Mouse (Mus musculus) cerebellum, adult 11-12 months (tissue): ENCODE results near the gene Ulk4.

Source experiments
- DNase-seq: peaks from one replicate; pipeline ENCODE4 v3.0.0; 2022

Gene Ulk4

GRCm38 (mm10) chr9:121277118-121278060 lies at the start of gene Ulk4:
Gene Ulk4, minus strand, starts transcription at chr9:121277197.
- DNase-seq, result peak; percentile 91

DNA sequence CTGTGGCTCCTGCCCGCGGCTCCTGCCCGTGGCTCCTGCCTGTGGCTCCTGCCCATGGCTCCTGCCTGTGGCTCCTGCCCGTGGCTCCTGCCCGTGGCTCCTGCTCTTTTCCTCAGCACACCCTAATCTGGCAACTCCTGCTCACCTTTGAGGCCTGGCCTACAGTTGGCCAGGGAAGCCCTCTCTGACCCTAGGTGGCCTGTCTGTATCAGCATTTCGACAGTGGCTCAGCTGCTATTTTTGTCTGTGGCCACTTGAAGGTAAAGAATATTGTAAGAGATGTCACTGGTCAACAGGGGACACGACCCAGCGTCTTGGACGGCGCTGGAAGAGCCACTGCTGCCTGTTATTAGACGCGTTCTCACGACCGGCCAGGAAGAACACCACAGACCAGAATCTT lies 45.0 kb upstream of the Ulk4 start:
- DNase-seq, result no peak

- no peak for DNase-seq
Observed at GRCm38 (mm10) chr9:121321118-121321517, 44.1 kb upstream of the Ulk4 start.

DNA sequence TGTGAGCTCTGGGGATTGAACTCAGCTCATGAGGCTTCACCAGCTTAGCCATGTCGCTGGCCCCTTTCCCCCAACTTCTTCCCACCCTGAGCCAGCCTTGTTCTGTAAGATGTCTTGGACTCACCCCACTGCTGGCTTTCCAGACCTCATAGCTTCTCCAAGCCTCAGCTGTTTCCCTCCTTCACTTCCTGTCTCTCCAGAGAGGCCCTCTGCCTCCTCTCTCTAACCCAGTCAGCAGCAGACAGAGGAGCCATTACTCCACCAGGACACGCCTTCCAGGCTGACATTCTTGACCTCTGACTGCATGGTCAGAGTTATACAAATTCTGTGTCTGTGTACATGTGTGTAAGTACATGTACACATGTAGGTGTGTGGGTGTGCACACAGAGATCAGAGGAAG lies 43.4 kb upstream of the Ulk4 start:
- no peak for DNase-seq

DNA sequence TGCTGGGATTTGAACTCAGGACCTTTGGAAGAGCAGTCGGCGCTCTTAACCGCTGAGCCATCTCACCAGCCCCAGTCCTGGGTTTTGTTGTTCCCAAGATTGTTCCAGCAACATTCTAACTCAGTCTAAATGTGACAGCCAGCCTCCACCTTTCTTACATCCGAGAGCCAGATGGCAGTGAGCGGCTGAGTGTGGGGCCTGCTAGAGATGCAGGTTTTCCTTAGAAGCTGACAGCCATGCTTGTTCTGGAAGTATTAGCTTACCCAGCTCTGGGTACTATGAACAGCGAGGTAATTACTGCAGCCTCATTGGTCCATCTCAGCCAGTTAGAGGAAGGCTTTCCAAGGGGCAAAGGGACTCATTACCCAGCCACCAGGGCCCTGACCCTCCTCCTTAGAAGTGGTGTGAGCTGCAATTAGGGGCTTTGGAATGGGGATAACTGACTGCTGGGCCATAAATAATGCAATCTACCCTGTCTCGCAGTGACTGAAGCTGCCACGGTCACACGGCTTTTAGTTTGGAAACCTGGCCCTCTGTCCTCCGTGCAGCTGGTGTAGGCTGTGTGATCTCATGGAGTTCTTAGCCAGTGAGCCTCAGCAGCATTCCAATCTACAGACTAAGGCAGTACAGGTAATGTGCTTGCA lies 42.4 kb upstream of the Ulk4 start:
- DNase-seq, result no peak

DNA sequence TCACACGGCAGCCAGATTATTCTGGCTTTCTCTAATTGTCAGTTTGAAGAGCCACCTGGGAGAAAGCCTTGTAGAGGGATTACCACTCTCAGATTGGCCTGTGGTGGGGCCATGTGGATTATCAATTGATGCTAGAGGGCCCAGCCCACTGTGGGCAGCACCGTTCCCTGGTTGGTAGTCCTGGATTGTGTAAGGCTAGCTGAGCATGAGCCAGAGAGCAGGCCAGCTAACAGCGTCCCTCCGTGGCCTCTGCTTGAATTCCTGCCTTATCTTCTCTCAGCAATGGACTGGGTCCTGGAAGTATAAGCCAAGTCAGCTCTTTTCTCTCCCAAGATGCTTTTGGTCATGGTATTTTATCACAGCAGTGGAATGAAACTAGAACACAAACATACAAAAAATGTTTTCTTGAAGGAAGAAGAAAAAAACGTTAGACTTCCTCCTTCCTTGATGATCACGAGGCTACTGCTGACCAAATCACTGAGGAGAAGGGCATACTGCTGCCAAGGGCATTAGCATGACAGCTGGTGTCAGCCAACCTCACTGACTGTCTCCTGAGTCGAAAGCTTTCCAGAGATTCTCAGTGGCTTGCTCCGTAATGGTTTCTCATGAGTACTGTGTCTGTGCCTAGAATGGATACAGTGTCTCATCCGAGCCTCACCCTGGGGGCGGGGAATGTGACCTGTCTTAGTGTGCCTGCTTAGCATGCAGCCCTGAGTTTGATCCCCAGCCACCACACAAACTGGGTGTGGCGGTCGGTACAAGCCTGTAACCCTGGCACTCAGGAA lies 39.8 kb upstream of the Ulk4 start:
- peak; percentile 70 for DNase-seq

DNA sequence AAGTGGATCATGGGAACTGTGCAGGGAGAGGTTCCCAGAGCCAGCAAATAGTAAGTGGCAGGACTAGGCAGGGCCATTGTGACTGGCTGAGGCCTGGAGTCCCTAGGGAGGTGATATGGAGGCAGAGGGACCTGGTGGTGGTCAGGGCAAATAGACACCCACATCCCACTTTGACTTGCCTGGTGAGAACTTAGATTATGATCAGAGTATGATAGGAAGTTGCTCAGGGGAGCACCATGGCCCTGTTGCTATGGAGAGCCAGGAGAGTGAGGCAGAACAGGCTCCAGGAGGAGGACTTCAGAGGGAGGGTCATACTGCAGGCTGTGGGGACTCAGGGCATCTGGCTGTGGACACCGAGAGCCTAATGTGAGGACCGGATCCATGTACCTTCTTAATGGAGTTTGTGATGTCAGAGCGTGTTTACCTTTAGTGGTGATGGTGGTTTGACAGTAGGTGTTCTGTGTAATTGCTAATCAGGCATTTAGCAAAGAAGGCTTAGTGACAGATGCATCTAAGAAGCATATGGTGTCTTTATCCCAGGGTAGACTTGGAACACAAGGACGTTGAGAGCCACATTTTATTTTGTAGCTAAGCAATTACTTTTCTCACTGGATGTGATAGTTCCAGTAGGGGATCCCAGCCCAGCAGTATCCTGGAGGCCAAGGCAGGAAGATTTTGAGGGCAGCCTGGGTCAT lies 39.1 kb upstream of the Ulk4 start:
- no peak for DNase-seq

GRCm38 (mm10) chr9:121314541-121315152 lies 37.6 kb upstream of the Ulk4 start:
- DNase-seq, result no peak

- DNase-seq, result peak; percentile 65
Observed at GRCm38 (mm10) chr9:121313656-121314374, 36.8 kb upstream of the Ulk4 start.

DNA sequence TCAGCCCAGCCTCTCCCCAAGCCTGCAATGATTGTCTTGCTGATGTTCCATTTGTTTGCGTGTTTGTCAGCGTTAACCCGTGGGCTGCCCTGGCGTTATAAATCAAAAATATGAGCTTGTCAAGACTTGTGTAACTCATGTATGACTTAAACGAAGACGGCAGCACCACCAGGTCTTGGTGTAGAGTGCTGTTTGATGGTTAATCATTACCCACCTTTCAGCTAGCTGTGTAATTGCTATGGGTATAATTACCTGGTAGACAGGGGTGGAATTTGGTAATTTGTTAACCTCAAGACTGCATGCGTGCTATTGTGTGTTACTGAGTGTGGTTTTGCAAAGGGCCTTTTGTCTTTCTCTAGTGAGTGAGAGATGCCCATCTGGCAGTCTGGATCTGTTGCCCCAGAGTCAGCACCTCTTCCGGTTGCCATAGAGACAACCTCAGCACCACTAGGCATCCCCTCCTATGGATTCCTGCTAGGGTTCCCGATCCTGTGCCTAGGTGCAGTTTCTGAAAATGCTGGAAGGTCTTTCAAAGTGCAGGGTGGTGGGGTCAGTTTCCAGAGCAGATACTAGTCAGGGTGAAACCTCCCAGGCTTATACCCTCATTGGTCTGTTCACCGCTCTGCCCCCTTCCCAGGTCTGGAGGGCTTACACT lies 35.4 kb upstream of the Ulk4 start:
- DNase-seq, result no peak

GRCm38 (mm10) chr9:121311846-121312236 lies 34.8 kb upstream of the Ulk4 start:
- DNase-seq, result peak; percentile 44

DNA sequence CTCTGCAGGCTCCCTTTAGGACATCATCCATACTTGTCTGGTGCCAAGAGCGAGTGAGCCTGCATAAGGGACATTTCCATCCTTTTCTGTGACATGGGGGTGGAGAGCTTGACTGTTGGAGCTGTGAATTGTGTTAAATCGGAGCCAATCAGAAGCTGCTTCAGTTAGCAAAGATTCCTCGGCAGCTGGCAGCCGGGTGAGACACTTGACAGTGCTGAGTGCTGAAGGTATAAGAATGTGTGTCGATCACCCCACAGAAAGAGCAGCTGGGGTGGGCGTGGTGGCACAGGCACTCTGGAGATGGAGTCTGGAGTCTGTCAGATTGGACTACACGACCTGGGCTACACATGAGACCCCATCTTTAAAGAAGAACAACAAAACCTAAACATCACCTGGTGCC lies 33.5 kb upstream of the Ulk4 start:
- DNase-seq, result peak; percentile 33

DNA sequence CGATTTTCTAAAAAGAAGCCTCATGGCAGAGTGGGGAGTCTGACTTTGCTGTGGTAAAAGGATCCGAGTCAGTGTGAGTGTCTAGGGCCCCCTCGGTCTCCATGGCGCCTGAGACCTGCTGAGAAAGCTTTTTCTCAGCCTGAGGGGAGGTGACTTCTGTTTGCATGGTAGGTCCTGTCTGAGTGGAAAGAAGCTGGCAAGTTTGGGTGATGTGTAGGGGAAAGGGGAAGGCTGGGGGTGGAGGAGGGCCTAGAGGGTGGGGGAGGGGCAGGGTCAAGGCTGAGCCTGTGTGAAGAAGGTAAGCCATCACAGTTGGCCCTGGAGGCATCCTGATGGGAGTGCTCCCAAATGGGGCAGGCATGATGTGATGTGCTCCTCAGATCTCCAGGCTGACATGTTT lies 32.3 kb upstream of the Ulk4 start:
- peak; percentile 28 for DNase-seq

DNA sequence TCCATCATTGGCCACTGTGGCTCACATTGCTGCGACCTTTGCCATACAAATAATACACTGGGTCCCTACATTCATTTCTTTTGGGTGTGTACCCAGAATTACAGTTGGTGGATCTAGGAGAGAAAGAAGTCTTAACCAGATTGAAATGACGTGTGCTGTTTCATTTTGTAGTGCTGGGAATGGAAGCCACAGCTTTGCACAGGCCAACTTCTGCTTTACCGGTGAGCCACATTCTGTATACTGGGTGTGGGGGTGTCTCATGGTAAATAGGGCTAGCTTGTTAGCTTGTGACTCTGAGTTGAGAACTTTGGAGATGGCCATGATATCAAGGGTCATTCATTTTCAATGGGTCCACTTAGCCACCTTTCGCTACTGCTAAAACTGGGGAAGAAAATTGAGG lies 28.5 kb upstream of the Ulk4 start:
- no peak for DNase-seq

DNA sequence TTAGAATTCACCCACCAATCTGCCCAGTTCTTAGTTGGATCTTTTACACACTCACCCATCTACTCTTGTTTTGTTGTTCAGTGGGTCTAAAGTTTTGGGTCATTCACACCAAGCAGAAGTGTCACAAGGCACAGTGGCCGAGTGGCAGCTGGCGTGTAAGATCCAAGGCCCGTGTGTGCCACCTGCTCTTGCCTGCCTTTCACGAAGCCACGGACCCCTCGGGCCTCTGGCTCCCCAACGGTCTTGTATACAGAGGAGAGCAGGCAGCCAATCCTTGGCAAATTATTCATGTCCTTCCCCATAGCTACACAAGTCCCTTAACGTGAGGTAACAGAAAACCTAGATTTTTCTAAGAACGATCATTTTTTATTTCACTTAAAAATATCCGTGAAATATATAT lies 27.5 kb upstream of the Ulk4 start:
- peak; percentile 13 for DNase-seq

DNA sequence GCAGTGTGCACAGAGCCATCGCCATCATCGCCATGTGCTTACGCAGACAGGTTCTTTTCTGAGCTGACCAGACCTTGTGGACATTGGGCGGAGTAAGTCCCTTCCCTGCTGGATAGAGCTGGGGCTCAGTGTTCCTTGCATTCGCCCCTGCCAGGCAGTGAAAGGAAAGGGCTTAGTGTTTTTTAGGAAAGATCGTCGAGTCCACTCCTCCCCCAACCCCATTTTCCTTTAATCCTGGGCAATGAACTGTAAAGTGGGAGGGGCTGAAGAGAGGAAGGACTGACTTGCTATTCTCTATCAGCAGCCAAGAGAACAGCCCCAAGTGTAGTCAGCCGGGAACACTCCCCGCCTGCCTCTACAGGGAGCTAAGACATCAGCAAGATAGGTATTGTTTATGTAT lies 26.8 kb upstream of the Ulk4 start:
- DNase-seq, result peak; percentile 21

DNA sequence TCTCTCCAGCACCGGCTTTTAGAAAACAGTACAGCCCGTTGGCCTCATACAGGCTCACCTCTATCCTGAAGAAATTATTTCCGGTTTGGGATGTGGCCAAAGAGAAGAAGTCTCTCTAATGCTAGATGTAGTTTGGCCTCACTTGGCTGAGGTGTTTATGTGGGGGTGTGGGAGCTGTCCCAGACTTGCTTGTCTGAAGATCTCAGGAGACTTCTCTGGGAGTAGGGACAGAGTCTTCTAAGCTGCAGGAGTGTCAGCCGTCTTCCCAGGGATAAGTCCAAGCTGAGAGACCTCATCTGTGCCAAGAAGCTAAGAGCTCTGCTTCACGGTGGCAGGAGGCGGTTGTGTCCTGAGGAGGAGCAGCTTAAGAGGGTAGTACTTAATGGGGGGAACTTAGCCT lies 26.1 kb upstream of the Ulk4 start:
- DNase-seq, result peak; percentile 34

GRCm38 (mm10) chr9:121302543-121302942 lies 25.5 kb upstream of the Ulk4 start:
- peak; percentile 46 for DNase-seq

- no peak for DNase-seq
Observed at GRCm38 (mm10) chr9:121301041-121301920, 24.3 kb upstream of the Ulk4 start.

GRCm38 (mm10) chr9:121299976-121300570 lies 23.1 kb upstream of the Ulk4 start:
- no peak for DNase-seq
